Mouse (Mus musculus): ENCODE measurements around the gene Samd4b. TPM values are rescaled to one million over a fixed set of nuclear protein-coding genes. Genes with fewer than 3 reads are reported as not detected.
"Not testable (repeated sequence)": the region's sequence is repeated elsewhere in the genome, so short reads cannot be mapped to it uniquely, and the experiment has no call there.

Gene Samd4b
- polyA plus RNA-seq, 1 experiment from 2014 or later: 30.5 TPM

DNA sequence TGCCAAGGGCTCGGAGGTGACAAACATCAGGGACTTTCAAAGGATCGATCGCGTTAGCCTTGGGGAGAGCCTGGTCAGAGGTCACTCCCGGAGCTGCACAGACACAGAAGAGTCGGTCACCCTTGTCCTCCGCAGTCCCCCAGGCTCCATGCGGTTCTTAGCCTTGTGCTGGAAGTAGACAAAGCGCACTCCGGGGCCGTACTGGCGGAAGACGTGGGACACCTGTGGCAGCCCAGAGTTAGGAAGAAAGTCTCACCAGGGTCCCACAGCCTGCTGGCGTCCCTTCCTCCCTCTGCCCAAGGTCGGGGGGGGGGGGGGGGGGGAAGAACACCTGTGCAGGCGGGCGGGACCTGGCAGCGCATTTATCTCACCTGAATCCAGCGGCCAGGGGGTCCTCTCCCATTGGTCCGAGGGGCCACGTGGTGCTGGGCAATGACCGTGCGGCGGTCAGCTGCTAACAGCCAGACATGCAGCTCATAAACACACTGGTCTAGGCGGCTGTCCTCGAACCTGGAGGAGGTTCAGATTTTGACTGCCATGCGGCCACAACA lies 53.8 kb downstream of the Samd4b start:
- 0 out of 2 replicates have a peak, but pooled peaks cover under 1% of the 10 kb centered on the region for H3K9me3 ChIP-seq
- no peak for ATAC-seq (ENCODE audit: insufficient number of reproducible peaks, insufficient read depth, low FRiP score, low TSS enrichment, low read depth)
- H3K4me2 ChIP-seq: peak overlapping the region; percentile 49
- peak overlapping the region; percentile 37; the same call in 1 of the 2 replicates for H3K9ac ChIP-seq (replicated peaks)
- peaks cover 53% of the 10 kb centered on the region for H3K27me3 ChIP-seq
- H3K4me3 ChIP-seq (replicated peaks): peak overlapping the region; percentile 24
- H3K36me3 ChIP-seq: no peaks in the 10 kb centered on the region
- H3K4me1 ChIP-seq (replicated peaks): peaks cover 17% of the 10 kb centered on the region
- WGBS: 9% methylated on average over 24 of the region's 27 CpGs
- no peak overlapping the region for H3K27ac ChIP-seq

DNA sequence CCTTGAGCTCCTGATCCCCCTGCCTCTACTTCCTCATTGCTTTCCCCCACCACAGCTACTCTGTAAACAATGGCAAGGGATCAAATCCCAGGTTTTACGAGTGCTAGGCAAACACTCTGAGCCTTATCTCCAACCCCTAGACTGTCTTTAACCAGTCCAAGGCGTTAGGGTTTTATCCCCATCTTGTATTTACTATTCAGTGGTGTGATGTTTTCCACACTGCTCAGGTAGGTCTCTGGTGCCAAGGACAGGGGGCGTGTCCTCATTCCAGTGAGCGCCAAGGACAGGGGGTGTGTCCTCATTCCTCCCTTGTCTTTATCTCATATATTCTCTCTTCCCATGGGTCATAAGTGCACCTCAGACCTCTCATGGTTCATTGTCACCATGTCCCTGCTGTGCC lies 57.4 kb downstream of the Samd4b start, which contains the start of gene Sycn:
Gene Sycn (plus strand): TSS at position 360 of the 400 bp plus-strand sequence.
- H3K27ac ChIP-seq: no peak within 1 kb of the TSS
- WGBS: 70% methylated on average over 4 of the region's 4 CpGs
- no peaks in the 10 kb centered on the region for H3K36me3 ChIP-seq
- no peak within 1 kb of the TSS for H3K4me3 ChIP-seq (replicated peaks)
- peaks cover 7% of the 10 kb centered on the region; the same call in 1 of the 2 replicates for H3K4me1 ChIP-seq (replicated peaks)
- ATAC-seq (ENCODE audit: insufficient number of reproducible peaks, insufficient read depth, low FRiP score, low TSS enrichment, low read depth): no peak
- no peaks in the 10 kb centered on the region for H3K9me3 ChIP-seq
- no peak within 1 kb of the TSS for H3K9ac ChIP-seq (replicated peaks)
- no peak within 1 kb of the TSS for H3K4me2 ChIP-seq
- H3K27me3 ChIP-seq: peaks cover 23% of the 10 kb centered on the region

DNA sequence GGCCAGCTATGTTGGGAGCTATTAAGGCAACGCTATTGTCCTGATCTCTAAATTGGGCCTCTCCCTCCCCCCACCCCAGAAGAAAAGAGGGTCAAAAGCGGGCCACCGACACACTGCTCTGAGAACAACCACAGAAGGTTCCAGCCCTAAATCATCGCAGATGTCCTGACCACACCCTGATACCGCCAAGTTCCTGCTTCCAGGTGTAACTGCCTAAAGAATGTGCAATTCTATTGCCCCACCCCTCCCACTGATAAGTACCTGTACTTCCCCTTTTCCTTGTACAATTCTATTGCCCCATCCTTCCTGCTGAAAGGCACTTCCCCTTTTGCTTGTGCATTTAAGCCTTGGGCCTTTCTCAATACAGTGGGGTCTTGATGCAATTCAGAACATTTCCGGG lies 59.1 kb downstream of the Samd4b start:
- H3K36me3 ChIP-seq; H3K9me3 ChIP-seq; H3K4me2 ChIP-seq; H3K4me3 ChIP-seq (replicated peaks); H3K9ac ChIP-seq (replicated peaks); H3K27ac ChIP-seq; H3K4me1 ChIP-seq (replicated peaks); ATAC-seq (ENCODE audit: insufficient number of reproducible peaks, insufficient read depth, low FRiP score, low TSS enrichment, low read depth); H3K27me3 ChIP-seq: not testable (repeated sequence)
- 89% methylated on average over 6 of the region's 6 CpGs for WGBS

DNA sequence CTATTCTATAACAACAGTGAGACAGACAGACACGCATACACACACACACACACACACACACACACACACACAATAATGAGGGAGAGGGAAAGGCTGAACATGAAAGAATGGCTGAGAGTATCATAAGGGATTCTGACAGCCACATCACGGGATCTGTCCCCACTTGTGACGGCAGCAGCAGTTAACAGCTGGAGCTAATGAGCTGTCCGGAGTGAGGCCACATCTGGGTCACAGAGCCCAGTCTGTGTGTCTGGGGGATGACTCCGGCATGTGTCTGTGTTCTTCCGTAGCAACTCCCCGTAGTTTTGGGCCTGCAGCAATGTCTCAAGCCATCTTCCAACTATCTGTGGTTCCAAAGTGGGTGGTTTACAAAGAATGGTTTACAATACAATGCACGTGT lies 65.9 kb downstream of the Samd4b start:
- WGBS: 50% methylated on average over 8 of the region's 8 CpGs
- ATAC-seq (ENCODE audit: insufficient number of reproducible peaks, insufficient read depth, low FRiP score, low TSS enrichment, low read depth): no peak

DNA sequence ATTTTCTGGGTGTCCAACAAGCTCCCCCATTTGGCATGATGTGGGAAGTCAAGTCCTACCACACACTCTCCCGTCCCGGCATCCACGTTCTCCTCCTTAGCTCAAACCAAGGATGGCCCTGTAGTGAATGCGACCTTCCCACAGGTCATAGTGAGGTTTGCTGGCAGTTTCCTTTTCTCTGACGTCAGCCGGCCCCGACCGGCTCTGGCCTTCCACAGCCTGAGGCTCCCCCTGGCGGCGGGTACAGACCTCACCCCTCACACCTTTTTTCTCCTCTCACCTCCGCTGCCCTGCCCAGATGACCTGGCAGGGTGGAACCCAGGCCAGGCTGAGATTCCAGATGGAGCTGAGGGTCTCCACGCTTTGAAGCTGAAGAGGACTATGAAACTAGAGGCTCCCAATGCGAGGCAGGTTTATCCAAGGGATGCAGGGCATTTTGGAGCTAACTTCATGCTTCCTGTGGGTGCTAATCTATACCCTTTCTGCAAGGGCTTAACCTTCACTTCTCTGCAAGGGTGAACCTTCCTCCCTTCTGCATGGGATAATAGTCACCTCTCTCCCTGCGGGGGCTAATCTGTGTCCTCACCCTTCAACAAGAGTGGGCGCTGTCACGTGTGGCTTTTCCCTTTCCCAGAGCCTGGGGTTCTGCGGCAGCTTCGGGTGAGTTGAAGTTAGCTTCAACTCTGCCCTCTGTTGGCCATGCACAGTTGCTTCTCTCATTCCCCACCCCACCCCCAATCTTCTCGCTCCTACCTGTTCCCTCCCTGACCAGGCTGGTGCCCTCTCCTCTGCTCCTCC lies 69.8 kb downstream of the Samd4b start:
- no peaks in the 10 kb centered on the region; the same call in 1 of the 2 replicates for H3K4me1 ChIP-seq (replicated peaks)
- H3K36me3 ChIP-seq: no peaks in the 10 kb centered on the region
- H3K27me3 ChIP-seq: no peaks in the 10 kb centered on the region; the same call in 1 of the 2 replicates
- H3K27ac ChIP-seq: no peak overlapping the region
- H3K9ac ChIP-seq (replicated peaks): no peak overlapping the region
- H3K4me2 ChIP-seq: 0 out of 2 replicates have a peak overlapping the region, but pooled peaks have one; percentile 6
- 9% methylated on average over 19 of the region's 19 CpGs for WGBS
- no peak for ATAC-seq (ENCODE audit: insufficient number of reproducible peaks, insufficient read depth, low FRiP score, low TSS enrichment, low read depth)
- H3K4me3 ChIP-seq (replicated peaks): no peak overlapping the region
- H3K9me3 ChIP-seq: no peaks in the 10 kb centered on the region

More for the DNA sequence above, 65.9 kb downstream of the Samd4b start:
- H3K4me3 ChIP-seq (replicated peaks): no peak overlapping the region
- no peaks in the 10 kb centered on the region; the same call in 1 of the 2 replicates for H3K27me3 ChIP-seq
- no peak overlapping the region for H3K27ac ChIP-seq
- no peak overlapping the region for H3K9ac ChIP-seq (replicated peaks)
- no peaks in the 10 kb centered on the region for H3K9me3 ChIP-seq
- H3K4me2 ChIP-seq: no peak overlapping the region
- no peaks in the 10 kb centered on the region for H3K36me3 ChIP-seq
- H3K4me1 ChIP-seq (replicated peaks): no peaks in the 10 kb centered on the region; the same call in 1 of the 2 replicates

DNA sequence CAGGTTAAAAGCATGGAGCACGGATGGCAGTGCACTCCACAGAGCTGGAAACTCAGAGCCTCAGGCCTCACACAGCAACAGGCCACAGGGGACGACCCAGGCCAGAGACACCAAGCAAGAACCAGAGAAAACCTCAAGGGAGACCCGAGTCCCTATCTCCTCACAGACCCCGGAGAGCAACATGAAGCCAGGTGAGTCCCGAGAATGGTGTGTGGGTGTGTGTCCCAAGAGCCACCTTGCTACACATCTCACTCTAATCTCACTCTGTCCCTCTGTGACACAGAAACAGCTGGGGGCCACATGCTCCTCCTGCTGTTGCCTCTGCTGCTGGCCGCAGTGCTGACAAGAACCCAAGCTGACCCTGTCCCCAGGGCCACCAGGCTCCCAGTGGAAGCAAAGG lies 75.4 kb downstream of the Samd4b start, which contains the start of gene Ifnl3:
Gene Ifnl3 (plus strand): TSS at position 301 of the 400 bp plus-strand sequence.
- not testable (repeated sequence) for H3K9me3 ChIP-seq; ATAC-seq (ENCODE audit: insufficient number of reproducible peaks, insufficient read depth, low FRiP score, low TSS enrichment, low read depth); H3K27me3 ChIP-seq; H3K27ac ChIP-seq; H3K9ac ChIP-seq (replicated peaks); H3K4me3 ChIP-seq (replicated peaks); H3K4me2 ChIP-seq; H3K4me1 ChIP-seq (replicated peaks); H3K36me3 ChIP-seq
- WGBS: 72% methylated on average over 5 of the region's 6 CpGs

DNA sequence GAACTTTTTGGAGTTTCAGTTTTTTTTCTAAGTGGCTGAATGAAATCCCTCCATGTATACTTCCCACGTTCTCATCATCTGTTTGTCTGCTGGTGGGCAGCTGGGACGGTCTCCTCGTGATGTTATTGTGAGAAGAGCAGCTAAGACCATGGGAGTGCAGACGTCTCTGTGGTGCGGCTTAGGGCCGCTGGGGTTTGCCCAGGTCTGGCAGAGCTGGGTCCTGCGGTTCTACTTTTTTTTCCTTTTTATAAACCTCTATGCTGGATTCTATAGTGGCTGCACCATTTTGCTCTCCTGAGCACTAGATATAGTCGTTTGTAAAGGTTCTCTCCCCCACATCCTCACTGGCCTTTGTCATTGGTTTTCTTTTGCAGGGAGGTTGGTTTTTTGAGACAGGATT lies 86.5 kb downstream of the Samd4b start:
- no peaks in the 10 kb centered on the region for H3K4me1 ChIP-seq (replicated peaks)
- no peaks in the 10 kb centered on the region for H3K9me3 ChIP-seq
- no peak overlapping the region for H3K4me3 ChIP-seq (replicated peaks)
- no peaks in the 10 kb centered on the region for H3K27me3 ChIP-seq
- H3K36me3 ChIP-seq: no peaks in the 10 kb centered on the region
- 73% methylated on average over 8 of the region's 8 CpGs for WGBS
- H3K9ac ChIP-seq (replicated peaks): no peak overlapping the region
- H3K27ac ChIP-seq: no peak overlapping the region
- no peak for ATAC-seq (ENCODE audit: insufficient number of reproducible peaks, insufficient read depth, low FRiP score, low TSS enrichment, low read depth)
- no peak overlapping the region for H3K4me2 ChIP-seq

DNA sequence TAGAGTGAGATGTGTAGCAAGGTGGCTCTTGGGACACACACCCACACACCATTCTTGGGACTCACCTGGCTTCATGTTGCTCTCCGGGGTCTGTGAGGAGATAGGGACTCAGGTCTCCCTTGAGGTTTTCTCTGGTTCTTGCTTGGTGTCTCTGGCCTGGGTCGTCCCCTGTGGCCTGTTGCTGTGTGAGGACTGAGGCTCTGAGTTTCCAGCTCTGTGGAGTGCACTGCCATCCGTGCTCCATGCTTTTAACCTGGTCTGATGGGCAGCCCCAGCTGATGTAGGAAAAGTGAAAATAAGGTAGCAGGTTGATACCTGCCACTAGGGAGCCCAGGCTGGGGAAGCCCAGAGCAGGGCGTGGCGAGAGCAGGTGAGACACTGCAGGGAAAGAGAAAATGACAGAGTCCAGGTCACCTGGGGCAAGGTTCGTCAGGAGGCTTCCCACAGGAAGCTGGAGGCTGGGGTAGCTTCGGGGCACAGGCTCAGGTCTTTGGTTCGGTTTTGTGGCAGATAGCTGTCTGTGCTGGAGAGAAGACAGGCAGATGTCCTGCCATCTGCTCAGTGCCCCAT lies 87.5 kb downstream of the Samd4b start, which contains the start of gene Ifnl2:
Gene Ifnl2 (minus strand): TSS at position 51 of the 570 bp plus-strand sequence.
- not testable (repeated sequence) for H3K9me3 ChIP-seq; H3K4me2 ChIP-seq; H3K9ac ChIP-seq (replicated peaks); H3K27me3 ChIP-seq; H3K27ac ChIP-seq; ATAC-seq (ENCODE audit: insufficient number of reproducible peaks, insufficient read depth, low FRiP score, low TSS enrichment, low read depth); H3K36me3 ChIP-seq; H3K4me3 ChIP-seq (replicated peaks); H3K4me1 ChIP-seq (replicated peaks)
- 62% methylated on average over 8 of the region's 8 CpGs for WGBS

DNA sequence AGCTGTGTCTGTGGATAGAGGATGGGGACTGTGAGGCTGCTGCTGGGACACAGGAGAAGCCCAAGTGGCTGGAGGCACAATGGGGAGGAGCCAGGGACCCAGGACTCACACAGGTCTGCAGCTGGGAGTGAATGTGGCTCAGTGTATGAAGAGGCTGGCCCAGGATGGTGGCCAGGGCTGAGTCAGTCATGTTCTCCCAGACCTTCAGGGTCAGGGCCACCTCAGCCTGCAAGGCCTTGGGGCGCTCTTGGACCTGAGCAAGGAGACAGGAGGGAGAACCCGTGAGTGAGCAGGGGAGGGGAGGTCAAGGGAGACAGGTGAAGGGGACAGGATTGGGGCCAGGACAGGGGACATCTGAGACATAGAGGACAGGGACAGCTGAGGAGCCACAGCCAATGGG lies 88.8 kb downstream of the Samd4b start:
- H3K9me3 ChIP-seq; H3K36me3 ChIP-seq; H3K9ac ChIP-seq (replicated peaks); H3K4me3 ChIP-seq (replicated peaks); H3K4me1 ChIP-seq (replicated peaks); H3K27me3 ChIP-seq; H3K27ac ChIP-seq; H3K4me2 ChIP-seq; ATAC-seq (ENCODE audit: insufficient number of reproducible peaks, insufficient read depth, low FRiP score, low TSS enrichment, low read depth): not testable (repeated sequence)
- WGBS: 75% methylated on average over 2 of the region's 2 CpGs

DNA sequence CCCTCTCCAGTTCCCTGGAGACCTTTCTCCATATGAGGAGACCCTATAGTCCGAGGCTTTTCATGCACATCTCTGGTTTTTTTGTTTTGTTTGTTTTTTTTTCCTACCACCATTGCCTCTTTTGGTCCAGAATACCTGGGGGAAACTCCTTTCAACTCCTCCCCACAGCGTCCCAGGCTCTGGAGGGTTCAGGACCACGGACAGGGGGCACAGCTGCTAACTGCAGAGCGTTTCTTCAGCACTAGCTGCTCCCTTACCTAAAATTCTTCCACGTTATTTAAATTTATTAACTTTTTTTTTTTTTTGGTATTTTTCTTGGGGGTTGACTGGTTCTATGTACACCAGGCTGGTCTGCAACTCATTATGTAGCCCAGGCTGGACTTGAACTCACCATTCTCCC lies 92.4 kb downstream of the Samd4b start:
- H3K9ac ChIP-seq (replicated peaks): no peak overlapping the region
- H3K27ac ChIP-seq: no peak overlapping the region
- no peak for ATAC-seq (ENCODE audit: insufficient number of reproducible peaks, insufficient read depth, low FRiP score, low TSS enrichment, low read depth)
- H3K36me3 ChIP-seq: no peaks in the 10 kb centered on the region
- H3K4me2 ChIP-seq: no peak overlapping the region
- 9% methylated on average over 5 of the region's 5 CpGs for WGBS
- H3K27me3 ChIP-seq: no peaks in the 10 kb centered on the region
- H3K4me3 ChIP-seq (replicated peaks): no peak overlapping the region
- H3K4me1 ChIP-seq (replicated peaks): no peaks in the 10 kb centered on the region
- peaks cover 9% of the 10 kb centered on the region; the same call in 1 of the 2 replicates for H3K9me3 ChIP-seq

DNA sequence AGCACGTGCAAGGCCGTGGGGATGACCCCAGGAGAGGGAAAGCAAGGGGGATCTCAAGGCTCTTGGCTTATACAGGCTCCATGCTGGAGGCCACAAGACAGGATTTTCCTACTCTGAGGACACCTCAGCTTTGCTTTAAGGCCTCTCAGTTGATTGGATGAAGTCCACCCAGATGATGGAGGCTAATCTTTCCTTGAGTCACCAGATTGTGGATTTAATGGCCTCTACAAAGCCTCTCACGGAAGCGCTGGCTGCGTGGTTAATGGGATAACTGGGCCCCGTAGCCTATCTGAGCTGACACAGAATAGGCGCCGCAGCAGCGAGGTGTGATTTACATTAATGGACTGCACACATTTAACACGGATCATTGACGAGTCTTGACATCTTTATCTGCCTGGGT lies 102.5 kb downstream of the Samd4b start:
- Histone ChIP-seq H3K9ac (replicated peaks) (no peak overlapping the region), H3K4me3 (replicated peaks) (no peak overlapping the region), H3K4me1 (replicated peaks) (no peaks in the 10 kb centered on the region), H3K27ac (no peak overlapping the region), H3K4me2 (no peak overlapping the region), H3K9me3 (peaks cover 1% of the 10 kb centered on the region; the same call in 1 of the 2 replicates), H3K36me3 (no peaks in the 10 kb centered on the region), H3K27me3 (0 out of 2 replicates have a peak, but pooled peaks cover 4% of the 10 kb centered on the region)
- 78% methylated on average over 11 of the region's 11 CpGs for WGBS
- no peak for ATAC-seq (ENCODE audit: insufficient number of reproducible peaks, insufficient read depth, low FRiP score, low TSS enrichment, low read depth)

Measured in limb, embryonic 12.5 days (tissue).